Mouse (Mus musculus): Measurements from ENCODE around the gene Rxfp3. TPM values are rescaled to one million over a fixed set of nuclear protein-coding genes. Genes with fewer than 3 reads are reported as not detected.
"Not testable (repeated sequence)": the region's sequence is repeated elsewhere in the genome, so short reads cannot be mapped to it uniquely, and the experiment has no call there.

Rxfp3 gene
- polyA plus RNA-seq, 1 experiment from 2014 or later, result 0.26 TPM

DNA sequence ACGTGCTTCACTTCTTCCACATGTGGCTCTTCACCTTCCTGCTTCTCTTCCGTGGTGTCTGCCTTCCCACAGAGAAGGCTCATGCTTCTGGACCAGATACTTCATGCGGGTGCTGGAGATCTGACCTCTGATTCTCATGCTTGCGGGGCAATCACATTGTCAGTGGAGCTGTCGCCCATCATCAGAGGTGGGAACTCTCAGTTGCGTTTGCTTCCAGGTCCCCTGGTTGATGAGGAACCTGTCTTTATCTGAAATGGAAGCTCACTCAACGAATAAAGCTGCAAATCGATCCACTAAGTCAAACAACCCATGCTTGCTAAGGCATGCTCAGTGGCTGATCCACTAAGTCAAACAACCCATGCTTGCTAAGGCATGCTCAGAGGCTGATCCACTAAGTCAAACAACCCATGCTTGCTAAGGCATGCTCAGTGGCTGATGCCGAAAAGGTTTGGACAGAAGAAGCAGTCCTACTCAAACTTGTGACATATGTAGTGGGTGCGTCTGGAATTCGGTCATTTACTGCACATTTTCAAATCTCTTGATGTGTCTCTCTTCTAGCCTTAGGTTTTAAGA, 26.7 kb downstream of the Rxfp3 start:
- Histone ChIP-seq H3K27me3 (ENCODE audit: poor library complexity, severe bottlenecking) (no peaks in the 10 kb centered on the region), H3K27ac (no peak overlapping the region), H3K36me3 (replicated peaks) (no peaks in the 10 kb centered on the region), H3K9me3 (no peaks in the 10 kb centered on the region), H3K4me3 (no peak overlapping the region), H3K4me1 (no peaks in the 10 kb centered on the region; the same call in 1 of the 2 replicates)
- no peak for DNase-seq (ENCODE audit: extremely low spot score, low spot score)
- 93% methylated on average over 11 of the region's 11 CpGs for WGBS

DNA sequence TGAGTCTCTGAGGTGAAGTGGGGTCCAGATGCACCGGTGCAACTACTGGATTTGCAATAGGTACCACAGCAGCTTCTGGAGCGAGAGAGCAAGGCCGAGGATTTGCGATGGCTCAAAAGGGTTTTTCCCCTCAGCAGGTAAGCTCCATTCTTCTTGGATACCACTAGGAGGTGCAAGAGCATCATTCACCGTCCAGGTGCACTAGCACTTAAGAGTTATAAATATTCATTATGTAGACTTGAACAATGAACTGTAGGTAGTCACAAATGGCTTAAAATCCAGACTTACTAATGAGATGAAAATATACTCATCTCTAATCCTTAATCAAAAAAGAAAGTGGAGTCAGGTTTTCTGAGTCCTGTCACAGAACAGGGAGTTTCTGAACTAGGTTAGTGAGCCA, 29.0 kb downstream of the Rxfp3 start:
- Histone ChIP-seq H3K9me3 (no peaks in the 10 kb centered on the region), H3K4me3 (no peak overlapping the region), H3K27ac (no peak overlapping the region), H3K4me1 (no peaks in the 10 kb centered on the region; the same call in 1 of the 2 replicates), H3K36me3 (replicated peaks) (no peaks in the 10 kb centered on the region), H3K27me3 (ENCODE audit: poor library complexity, severe bottlenecking) (no peaks in the 10 kb centered on the region)
- DNase-seq (ENCODE audit: extremely low spot score, low spot score), result no peak
- 26% methylated on average over 5 of the region's 5 CpGs for WGBS

DNA sequence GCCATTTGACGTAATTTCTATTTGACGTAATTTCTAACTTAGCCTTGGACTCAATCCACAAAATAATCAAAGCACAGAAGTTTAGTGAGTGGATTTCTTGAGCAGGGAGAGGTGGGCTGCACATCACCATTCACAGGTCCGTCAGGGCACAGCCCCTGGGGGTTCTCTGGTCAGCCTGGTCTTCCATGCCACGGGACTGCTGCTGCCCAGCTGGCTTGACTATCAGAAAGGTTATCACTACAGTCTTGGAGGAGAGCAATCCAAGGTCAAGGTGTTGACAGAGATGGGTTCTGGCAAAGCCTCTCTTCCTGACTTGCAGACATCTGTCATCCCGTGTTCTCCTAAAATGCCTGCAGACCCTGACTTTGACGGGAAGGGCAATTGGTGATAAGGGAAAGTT, 33.1 kb downstream of the Rxfp3 start:
- Histone ChIP-seq H3K4me3 (no peak overlapping the region), H3K9me3 (no peaks in the 10 kb centered on the region)
- 89% methylated on average over 6 of the region's 6 CpGs for WGBS

DNA sequence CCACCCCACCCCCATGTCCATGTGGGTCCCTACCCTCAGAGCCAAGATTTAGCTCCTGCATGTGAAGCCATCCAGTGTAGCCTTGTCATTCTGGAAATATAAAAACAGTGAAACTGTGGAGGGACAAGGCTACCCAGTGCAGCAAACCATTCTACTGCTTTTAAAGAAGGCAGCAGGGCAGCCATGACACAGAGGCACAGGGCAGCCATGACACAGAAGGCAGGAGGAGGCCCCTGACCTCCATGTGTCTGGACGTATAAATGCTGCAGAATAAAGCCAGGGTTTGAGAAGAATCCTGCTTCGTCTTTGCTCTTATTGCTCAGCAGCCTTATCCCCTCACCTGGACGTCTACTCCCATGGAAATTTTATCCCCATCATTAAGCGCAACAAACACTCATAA, 34.0 kb downstream of the Rxfp3 start:
- Histone ChIP-seq H3K27me3 (ENCODE audit: poor library complexity, severe bottlenecking) (no peaks in the 10 kb centered on the region), H3K4me3 (no peak overlapping the region), H3K27ac (no peak overlapping the region), H3K4me1 (peaks cover 5% of the 10 kb centered on the region), H3K36me3 (replicated peaks) (no peaks in the 10 kb centered on the region), H3K9me3 (no peaks in the 10 kb centered on the region)
- WGBS, result 83% methylated on average over 4 of the region's 4 CpGs
- no peak for DNase-seq (ENCODE audit: extremely low spot score, low spot score)

More for the DNA sequence above, 33.1 kb downstream of the Rxfp3 start:
- peaks cover 5% of the 10 kb centered on the region for H3K4me1 ChIP-seq
- no peaks in the 10 kb centered on the region for H3K36me3 ChIP-seq (replicated peaks)
- no peaks in the 10 kb centered on the region for H3K27me3 ChIP-seq (ENCODE audit: poor library complexity, severe bottlenecking)
- H3K27ac ChIP-seq, result no peak overlapping the region
- no peak for DNase-seq (ENCODE audit: extremely low spot score, low spot score)

DNA sequence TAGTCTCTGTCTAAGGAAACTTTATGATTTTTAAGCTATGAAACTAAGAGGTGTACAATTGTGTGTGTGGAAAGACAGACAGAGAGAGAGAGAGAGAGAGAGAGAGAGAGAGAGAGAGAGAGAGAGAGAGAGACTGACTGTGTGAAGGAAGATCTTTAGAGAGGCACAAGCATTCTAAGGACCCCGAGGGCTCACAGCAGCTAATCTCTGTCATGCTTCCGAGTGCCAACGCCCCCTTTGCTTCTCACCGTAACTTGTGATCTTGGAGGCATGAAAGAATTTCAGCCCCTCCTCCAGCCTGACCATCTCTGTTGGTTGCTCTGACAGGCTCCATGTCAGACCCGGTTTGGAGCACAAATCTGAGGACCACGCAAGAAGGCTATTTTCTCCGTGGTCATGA, 37.4 kb downstream of the Rxfp3 start, which contains the start of gene Slc45a2:
TSS of gene Slc45a2 (plus strand) at position 301 of the 400 bp plus-strand sequence.
- WGBS, result 55% methylated on average over 7 of the region's 7 CpGs
- no peaks in the 10 kb centered on the region for H3K9me3 ChIP-seq
- DNase-seq (ENCODE audit: extremely low spot score, low spot score), result no peak
- peaks cover 5% of the 10 kb centered on the region for H3K4me1 ChIP-seq
- H3K36me3 ChIP-seq (replicated peaks), result no peaks in the 10 kb centered on the region
- no peaks in the 10 kb centered on the region for H3K27me3 ChIP-seq (ENCODE audit: poor library complexity, severe bottlenecking)
- no peak within 1 kb of the TSS for H3K4me3 ChIP-seq
- H3K27ac ChIP-seq, result no peak within 1 kb of the TSS

DNA sequence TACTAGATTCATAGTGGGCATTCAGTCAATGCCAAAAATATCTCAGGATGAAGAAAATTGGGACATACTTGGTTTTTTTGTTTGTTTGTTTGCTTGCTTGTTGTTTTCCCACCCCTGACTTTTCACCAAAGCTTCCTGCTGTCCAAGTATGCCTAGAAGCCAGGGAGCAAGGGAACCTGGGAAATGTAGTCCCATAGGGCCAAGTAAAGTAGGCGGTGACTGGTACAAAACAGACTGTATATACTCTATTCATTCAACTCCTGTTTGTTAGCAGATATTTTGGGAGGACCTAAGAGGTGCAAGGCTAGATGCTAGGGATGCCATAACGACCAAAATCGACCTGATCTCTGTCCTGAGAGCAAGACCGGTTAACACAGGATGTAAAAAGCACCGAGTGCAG, 38.0 kb downstream of the Rxfp3 start:
- Histone ChIP-seq H3K9me3 (no peaks in the 10 kb centered on the region), H3K4me3 (no peak overlapping the region), H3K27me3 (ENCODE audit: poor library complexity, severe bottlenecking) (no peaks in the 10 kb centered on the region), H3K27ac (no peak overlapping the region), H3K36me3 (replicated peaks) (no peaks in the 10 kb centered on the region), H3K4me1 (peaks cover 5% of the 10 kb centered on the region)
- DNase-seq (ENCODE audit: extremely low spot score, low spot score), result no peak
- WGBS, result 64% methylated on average over 5 of the region's 5 CpGs

DNA sequence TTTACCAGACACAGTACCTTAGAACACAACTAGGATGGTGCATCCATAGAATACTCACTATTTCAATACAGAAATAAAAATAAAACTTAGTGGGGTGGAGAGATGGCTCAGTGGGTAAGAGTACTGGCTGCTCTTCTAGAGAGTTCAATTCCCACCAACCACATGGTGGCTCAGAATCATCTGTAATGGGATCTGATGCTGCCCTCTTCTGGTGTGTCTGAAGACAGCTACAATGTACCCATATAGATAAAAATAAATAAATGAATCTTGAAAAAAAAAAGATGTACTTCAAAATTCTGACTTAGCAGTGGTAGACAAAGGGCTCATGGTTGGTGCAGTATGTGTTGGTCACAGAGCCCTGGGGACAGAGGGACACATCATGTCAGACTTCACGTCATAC, 46.2 kb downstream of the Rxfp3 start:
- Histone ChIP-seq H3K4me3 (no peak overlapping the region), H3K36me3 (replicated peaks) (no peaks in the 10 kb centered on the region), H3K9me3 (no peaks in the 10 kb centered on the region), H3K27me3 (ENCODE audit: poor library complexity, severe bottlenecking) (no peaks in the 10 kb centered on the region), H3K27ac (no peak overlapping the region), H3K4me1 (no peaks in the 10 kb centered on the region)
- 89% methylated on average over 1 of the region's 1 CpGs for WGBS
- no peak for DNase-seq (ENCODE audit: extremely low spot score, low spot score)

DNA sequence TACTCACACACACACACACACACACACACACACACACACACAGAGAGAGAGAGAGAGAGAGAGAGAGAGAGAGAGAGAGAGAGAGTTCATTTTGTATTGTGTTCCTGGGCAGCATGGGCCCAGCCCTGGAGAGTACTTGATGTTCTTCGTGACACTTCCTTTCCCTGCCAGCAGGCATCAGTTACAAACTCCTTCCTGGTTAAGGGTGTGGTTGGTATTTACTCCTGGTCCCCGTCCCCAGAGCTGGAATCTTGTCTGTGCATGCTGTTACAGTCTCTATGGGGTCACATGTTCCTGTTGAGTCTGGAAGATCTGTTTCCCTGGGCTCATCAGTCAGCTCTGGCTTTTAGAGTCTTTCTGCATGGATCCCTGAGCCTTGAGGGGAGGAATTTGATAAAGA, 47.4 kb downstream of the Rxfp3 start:
- Histone ChIP-seq H3K9me3 (no peaks in the 10 kb centered on the region), H3K4me1 (no peaks in the 10 kb centered on the region), H3K27me3 (ENCODE audit: poor library complexity, severe bottlenecking) (no peaks in the 10 kb centered on the region), H3K36me3 (replicated peaks) (no peaks in the 10 kb centered on the region), H3K27ac (no peak overlapping the region), H3K4me3 (no peak overlapping the region)
- no peak for DNase-seq (ENCODE audit: extremely low spot score, low spot score)
- 63% methylated on average over 2 of the region's 2 CpGs for WGBS

DNA sequence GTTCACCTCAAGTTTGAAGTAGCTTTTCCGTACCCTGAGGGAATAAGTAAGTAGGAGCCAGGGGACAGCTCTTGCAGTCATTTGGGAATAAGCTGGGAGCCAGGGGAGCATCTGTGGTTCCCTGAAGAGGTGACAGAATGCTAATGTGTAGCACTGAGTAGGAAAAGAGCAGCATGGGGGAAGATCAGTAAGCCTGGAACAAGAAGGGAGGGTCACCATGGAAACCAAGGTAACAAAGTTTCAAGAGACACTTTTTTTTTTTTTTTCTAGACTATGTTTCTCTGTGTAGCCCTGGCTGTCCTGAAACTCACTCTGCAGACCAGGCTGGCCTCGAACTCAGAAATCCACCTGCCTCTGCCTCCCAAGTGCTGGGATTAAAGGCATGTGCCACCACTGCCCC, 51.3 kb downstream of the Rxfp3 start:
- H3K27ac ChIP-seq; H3K36me3 ChIP-seq (replicated peaks); H3K4me1 ChIP-seq; H3K9me3 ChIP-seq; DNase-seq (ENCODE audit: extremely low spot score, low spot score); H3K4me3 ChIP-seq; H3K27me3 ChIP-seq (ENCODE audit: poor library complexity, severe bottlenecking): not testable (repeated sequence)
- 83% methylated on average over 2 of the region's 2 CpGs for WGBS

DNA sequence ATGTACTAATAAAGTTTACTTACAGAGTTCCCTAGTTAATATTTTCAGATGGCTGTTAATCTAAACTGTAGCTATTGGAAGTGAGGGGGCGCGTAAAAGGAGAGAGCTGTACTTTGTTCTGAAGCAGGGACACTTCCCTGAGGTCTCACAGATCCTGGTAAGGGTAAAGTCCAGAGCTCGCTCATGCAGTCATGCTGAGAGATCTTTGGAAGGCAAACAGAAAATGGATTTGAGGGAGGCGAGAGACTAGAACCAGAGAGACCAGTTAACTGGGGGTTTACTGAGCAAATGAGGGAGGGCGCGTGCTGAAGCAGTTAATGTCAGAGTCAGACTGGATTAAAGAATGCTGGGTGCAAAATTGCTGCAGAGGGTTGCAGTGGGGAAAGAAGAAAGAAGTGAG, 52.0 kb downstream of the Rxfp3 start:
- Histone ChIP-seq H3K4me1 (peaks cover 11% of the 10 kb centered on the region), H3K36me3 (replicated peaks) (no peaks in the 10 kb centered on the region), H3K27ac (no peak overlapping the region), H3K27me3 (ENCODE audit: poor library complexity, severe bottlenecking) (no peaks in the 10 kb centered on the region), H3K4me3 (no peak overlapping the region), H3K9me3 (no peaks in the 10 kb centered on the region)
- WGBS, result 84% methylated on average over 6 of the region's 6 CpGs
- DNase-seq (ENCODE audit: extremely low spot score, low spot score), result no peak

Other genes starting within 250 kb of the Rxfp3 start
- gene C1qtnf3, start 85.7 kb downstream of the Rxfp3 start, polyA plus RNA-seq (2016; fragmentation: Nextera tagmentation; extraction: Ambion mirVana), result 0.17 TPM in 1 of 2 replicates, not detected in the other
- 10.4 and 10.6 TPM in 2 replicates for gene Amacr, start 56.2 kb downstream of the Rxfp3 start, polyA plus RNA-seq (2016; fragmentation: Nextera tagmentation; extraction: Ambion mirVana)
- gene Slc45a2, start 37.3 kb downstream of the Rxfp3 start, polyA plus RNA-seq (2016; fragmentation: Nextera tagmentation; extraction: Ambion mirVana), result 0.17 and 0.23 TPM in 2 replicates
- 0.79 and 0.89 TPM in 2 replicates for gene Adamts12, start 26.8 kb upstream of the Rxfp3 start, polyA plus RNA-seq (2016; fragmentation: Nextera tagmentation; extraction: Ambion mirVana)

Data from forebrain, embryonic 10.5 days (tissue).